Mouse (Mus musculus) liver, embryonic 15.5 days (tissue): ENCODE data around the gene Maml3. TPM values are rescaled to one million over a fixed set of nuclear protein-coding genes. Genes with fewer than 3 reads are reported as not detected.

Source experiments
- ATAC-seq: fragments of 200-750 bp; cut with Nextera tagmentation; 2 replicates; pipeline ENCODE4 v1.8.0; 2017; ENCODE audit warnings: moderate number of reproducible peaks, mild to moderate bottlenecking, moderate library complexity; ENCODE audit not compliant: insufficient read depth
- H3K27ac ChIP-seq: fragments of 300-500 bp; sonication (generic); replicated peaks from 2 replicates; pipeline ENCODE4 v1.5.1; 2015; ENCODE audit warnings: mild to moderate bottlenecking, inconsistent platforms
- H3K27me3 ChIP-seq: fragments of 300-500 bp; sonication (generic); 2 replicates; pipeline ENCODE4 v1.6.1; 2015; ENCODE audit warnings: mild to moderate bottlenecking, inconsistent platforms
- H3K36me3 ChIP-seq: fragments of 300-500 bp; sonication (generic); replicated peaks from 2 replicates; pipeline ENCODE4 v1.6.1; 2015; ENCODE audit warnings: moderate library complexity, mild to moderate bottlenecking, inconsistent platforms
- H3K4me1 ChIP-seq: fragments of 300-500 bp; sonication (generic); replicated peaks from 2 replicates; pipeline ENCODE4 v1.6.1; 2015; ENCODE audit warnings: inconsistent platforms
- H3K4me2 ChIP-seq: fragments of 300-500 bp; sonication (generic); 2 replicates; pipeline ENCODE4 v1.6.1; 2015; ENCODE audit warnings: moderate library complexity, mild to moderate bottlenecking, inconsistent platforms
- H3K4me3 ChIP-seq: fragments of 300-500 bp; sonication (generic); replicated peaks from 2 replicates; pipeline ENCODE4 v1.5.1; 2015; ENCODE audit warnings: mild to moderate bottlenecking, inconsistent platforms
- H3K9ac ChIP-seq: fragments of 300-500 bp; sonication (generic); 2 replicates; pipeline ENCODE4 v1.6.1; 2015; ENCODE audit warnings: moderate library complexity, mild to moderate bottlenecking, inconsistent platforms
- H3K9me3 ChIP-seq: fragments of 300-500 bp; sonication (generic); replicated peaks from 2 replicates; pipeline ENCODE4 v1.6.1; 2016; ENCODE audit warnings: inconsistent platforms
- WGBS: fragments of 180-500 bp; shearing (Covaris S2); methylation state at CpG from one replicate; pipeline ENCODE4 v1.1.7; 2015; ENCODE audit warnings: mixed read lengths; ENCODE audit not compliant: insufficient replicate concordance; 5-methylcytosine and 5-hydroxymethylcytosine counted together
- polyA plus RNA-seq: library from polyadenylated mRNA; unstranded; fragments of >200 nt; fragmentation: Nextera tagmentation; extraction: Ambion mirVana; gene quantifications from 2 replicates; pipeline ENCODE4 v1.2.1, GENCODE M21; 2015

Gene Maml3
- polyA plus RNA-seq, 1 experiment from 2014 or later, result 0.73 TPM

DNA sequence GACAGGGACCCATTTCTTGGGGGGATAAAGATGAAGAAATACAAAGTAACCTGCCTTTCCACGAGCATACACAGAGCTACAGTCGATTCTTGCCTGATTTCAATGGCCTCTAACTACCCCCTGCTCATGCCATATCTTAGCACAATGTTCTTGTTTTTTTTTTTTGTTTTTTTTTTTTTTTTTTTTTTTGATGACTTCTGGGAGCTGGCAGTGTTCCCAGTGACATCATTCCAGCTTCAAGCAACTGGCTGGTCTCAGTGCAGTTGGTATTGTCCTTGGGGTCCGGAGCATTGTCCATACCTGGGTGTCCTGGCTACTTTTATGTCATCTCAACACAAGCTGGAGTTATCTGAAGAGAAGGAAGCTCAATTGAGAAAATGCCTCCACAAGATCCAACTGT is 429.9 kb downstream of the Maml3 start:
- Histone ChIP-seq H3K4me2 (no peak overlapping the region), H3K9ac (no peak overlapping the region), H3K9me3 (no peaks in the 10 kb centered on the region), H3K36me3 (0 out of 2 replicates have a peak, but pooled peaks cover 3% of the 10 kb centered on the region), H3K4me3 (no peak overlapping the region), H3K27ac (no peak overlapping the region), H3K27me3 (peaks cover 19% of the 10 kb centered on the region; the same call in 1 of the 2 replicates), H3K4me1 (peaks cover 51% of the 10 kb centered on the region)
- no peak for ATAC-seq
- 53% methylated on average over 3 of the region's 3 CpGs for WGBS

DNA sequence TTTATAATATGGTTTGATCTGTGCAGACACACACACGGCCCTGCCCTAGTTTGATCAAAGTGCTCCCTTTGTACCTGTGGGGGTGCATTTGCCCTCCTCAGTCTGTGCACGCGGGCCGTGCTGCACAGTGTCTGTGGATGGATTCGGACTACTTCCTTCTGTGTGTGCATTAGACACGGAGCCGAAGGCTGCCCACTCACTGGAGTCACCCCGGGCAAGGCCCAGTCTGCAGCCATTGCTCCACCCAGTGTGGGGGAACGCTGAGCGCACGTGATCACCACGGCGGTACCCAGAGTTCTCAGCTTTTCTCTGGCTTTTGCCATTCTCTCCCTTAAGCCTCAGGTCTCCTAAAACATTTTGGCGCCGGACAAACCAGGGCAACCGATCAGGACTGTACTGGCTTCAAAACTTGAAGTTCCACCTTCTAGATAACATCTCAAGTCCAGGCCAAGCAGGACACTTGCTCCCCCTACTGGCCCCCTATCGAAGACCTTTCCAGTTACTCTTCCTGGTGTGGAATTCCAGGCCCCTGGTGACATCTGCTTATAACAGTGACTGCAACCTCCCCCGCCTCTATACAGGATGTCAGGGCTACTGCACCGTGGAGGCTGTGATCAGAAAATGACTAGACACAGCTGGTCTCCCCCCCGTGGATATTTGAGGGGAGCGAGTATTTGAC is 431.3 kb downstream of the Maml3 start:
- no peak for ATAC-seq
- peaks cover 19% of the 10 kb centered on the region; the same call in 1 of the 2 replicates for H3K27me3 ChIP-seq
- no peak overlapping the region for H3K9ac ChIP-seq
- no peak overlapping the region for H3K4me3 ChIP-seq
- H3K4me2 ChIP-seq, result peak overlapping the region; percentile 10; the same call in 1 of the 2 replicates
- 60% methylated on average over 21 of the region's 21 CpGs for WGBS
- peaks cover 58% of the 10 kb centered on the region for H3K4me1 ChIP-seq
- peaks cover 3% of the 10 kb centered on the region; the same call in 1 of the 2 replicates for H3K36me3 ChIP-seq
- no peak overlapping the region for H3K27ac ChIP-seq
- H3K9me3 ChIP-seq, result no peaks in the 10 kb centered on the region

DNA sequence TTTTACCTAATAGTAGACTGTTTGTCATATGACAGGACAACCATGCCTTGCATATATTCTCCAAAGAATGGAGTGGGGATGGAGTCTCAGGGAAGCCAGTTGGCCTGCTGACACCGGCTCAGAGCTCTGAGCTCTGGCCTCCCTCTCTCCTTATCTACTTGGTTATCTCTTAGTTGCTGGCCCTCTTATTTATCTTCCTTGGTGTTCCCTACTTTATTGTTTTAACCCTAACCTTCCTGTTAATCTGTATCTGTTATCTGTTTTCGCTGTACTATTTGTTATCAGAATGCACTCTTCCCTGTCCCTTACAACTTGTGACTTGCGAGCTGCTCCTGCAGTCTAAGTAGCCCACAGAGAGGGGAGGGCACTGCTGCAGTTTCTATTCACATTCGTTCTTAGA is 432.2 kb downstream of the Maml3 start:
- 16% methylated on average over 4 of the region's 4 CpGs for WGBS
- H3K9me3 ChIP-seq, result no peaks in the 10 kb centered on the region
- no peak for ATAC-seq
- no peak overlapping the region for H3K9ac ChIP-seq
- peaks cover 3% of the 10 kb centered on the region; the same call in 1 of the 2 replicates for H3K36me3 ChIP-seq
- peaks cover 58% of the 10 kb centered on the region for H3K4me1 ChIP-seq
- peaks cover 19% of the 10 kb centered on the region; the same call in 1 of the 2 replicates for H3K27me3 ChIP-seq
- no peak overlapping the region for H3K4me3 ChIP-seq
- H3K27ac ChIP-seq, result peak overlapping the region; percentile 29; the same call in 1 of the 2 replicates
- no peak overlapping the region for H3K4me2 ChIP-seq

DNA sequence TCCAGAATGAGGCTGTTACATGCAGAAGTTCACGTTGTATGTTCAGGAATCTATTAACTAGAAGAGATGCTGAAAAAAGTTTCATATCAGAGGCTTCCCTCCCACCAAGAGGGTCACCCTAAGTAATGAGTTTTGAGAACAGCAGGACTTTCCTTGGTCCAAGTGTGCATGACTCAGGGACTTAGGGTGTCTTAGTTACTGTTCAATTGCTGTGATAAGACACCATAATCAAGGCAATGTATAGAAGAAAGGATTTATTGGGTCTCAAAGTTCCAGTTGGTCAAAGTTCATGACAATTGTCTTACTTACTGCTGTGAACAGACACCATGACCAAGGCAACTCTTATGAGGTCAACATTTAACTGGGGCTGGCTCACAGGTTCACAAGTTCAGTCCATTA is 433.8 kb downstream of the Maml3 start:
- no peak overlapping the region for H3K4me3 ChIP-seq
- peaks cover 8% of the 10 kb centered on the region; the same call in 1 of the 2 replicates for H3K27me3 ChIP-seq
- peak overlapping the region; percentile 89 for H3K27ac ChIP-seq
- peaks cover 3% of the 10 kb centered on the region; the same call in 1 of the 2 replicates for H3K36me3 ChIP-seq
- H3K4me2 ChIP-seq, result peak overlapping the region; percentile 54
- ATAC-seq, result peak; percentile 27; the same call in 1 of the 2 replicates
- H3K9me3 ChIP-seq, result no peaks in the 10 kb centered on the region
- 65% methylated on average over 1 of the region's 1 CpGs for WGBS
- peaks cover 58% of the 10 kb centered on the region for H3K4me1 ChIP-seq
- no peak overlapping the region for H3K9ac ChIP-seq

DNA sequence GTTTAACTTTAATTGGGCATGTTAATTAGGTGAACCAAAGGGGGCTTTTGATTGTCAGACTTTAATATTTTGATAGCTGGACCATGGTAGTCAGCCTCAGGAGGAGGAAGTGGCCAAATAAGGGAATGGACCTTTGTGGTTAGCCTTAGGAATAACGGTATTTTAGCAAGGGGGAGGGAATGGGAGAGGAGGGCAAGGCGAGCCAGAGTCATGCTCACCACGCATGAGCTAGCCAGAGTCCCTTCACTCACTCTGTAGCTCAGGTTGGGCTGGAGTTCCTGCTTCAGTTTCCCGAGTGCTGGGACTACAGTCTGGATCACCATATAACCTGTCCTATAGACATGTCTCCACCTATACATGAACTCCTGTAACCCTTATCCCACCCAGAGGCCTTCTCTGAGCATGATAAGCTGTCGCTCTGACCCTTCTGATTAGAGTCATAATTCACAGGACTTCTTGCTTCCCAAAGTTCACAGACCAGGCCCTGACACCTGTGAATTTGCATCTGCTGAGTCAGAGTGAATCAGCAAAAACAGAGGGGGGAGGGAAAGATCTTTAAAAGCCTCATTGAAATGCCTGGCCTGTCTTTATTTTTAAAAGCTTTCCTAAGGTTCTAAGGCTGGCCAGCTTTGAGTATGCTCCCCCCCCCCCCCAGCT is 434.3 kb downstream of the Maml3 start:
- Histone ChIP-seq H3K4me2 (peak overlapping the region; percentile 54), H3K4me1 (peaks cover 58% of the 10 kb centered on the region), H3K4me3 (no peak overlapping the region), H3K27me3 (0 out of 2 replicates have a peak, but pooled peaks cover 4% of the 10 kb centered on the region), H3K9ac (peak overlapping the region; percentile 20; the same call in 1 of the 2 replicates), H3K27ac (peak overlapping the region; percentile 89), H3K36me3 (peaks cover 3% of the 10 kb centered on the region; the same call in 1 of the 2 replicates), H3K9me3 (no peaks in the 10 kb centered on the region)
- peak; percentile 87 for ATAC-seq
- 27% methylated on average over 5 of the region's 5 CpGs for WGBS

DNA sequence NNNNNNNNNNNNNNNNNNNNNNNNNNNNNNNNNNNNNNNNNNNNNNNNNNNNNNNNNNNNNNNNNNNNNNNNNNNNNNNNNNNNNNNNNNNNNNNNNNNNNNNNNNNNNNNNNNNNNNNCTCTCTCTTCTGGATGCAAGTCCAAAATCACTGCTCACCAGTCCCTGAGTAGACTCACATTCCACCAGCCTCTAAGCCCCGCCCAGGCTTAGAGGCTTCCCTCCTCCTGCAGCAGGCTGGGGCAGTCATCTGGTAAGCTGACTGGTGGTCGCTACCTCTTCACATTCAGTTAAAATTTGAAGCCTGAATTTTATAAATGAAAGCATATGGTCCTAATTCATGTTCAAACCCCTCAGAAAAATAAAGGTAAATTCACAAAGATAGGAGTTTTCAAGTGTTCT is 436.3 kb downstream of the Maml3 start:
- no peak for ATAC-seq
- no peak overlapping the region for H3K27ac ChIP-seq
- H3K9me3 ChIP-seq, result no peaks in the 10 kb centered on the region
- peaks cover 3% of the 10 kb centered on the region; the same call in 1 of the 2 replicates for H3K36me3 ChIP-seq
- no peak overlapping the region for H3K4me2 ChIP-seq
- peaks cover 43% of the 10 kb centered on the region for H3K4me1 ChIP-seq
- WGBS, result 77% methylated on average over 2 of the region's 2 CpGs
- H3K9ac ChIP-seq, result no peak overlapping the region
- no peaks in the 10 kb centered on the region for H3K27me3 ChIP-seq
- H3K4me3 ChIP-seq, result no peak overlapping the region

DNA sequence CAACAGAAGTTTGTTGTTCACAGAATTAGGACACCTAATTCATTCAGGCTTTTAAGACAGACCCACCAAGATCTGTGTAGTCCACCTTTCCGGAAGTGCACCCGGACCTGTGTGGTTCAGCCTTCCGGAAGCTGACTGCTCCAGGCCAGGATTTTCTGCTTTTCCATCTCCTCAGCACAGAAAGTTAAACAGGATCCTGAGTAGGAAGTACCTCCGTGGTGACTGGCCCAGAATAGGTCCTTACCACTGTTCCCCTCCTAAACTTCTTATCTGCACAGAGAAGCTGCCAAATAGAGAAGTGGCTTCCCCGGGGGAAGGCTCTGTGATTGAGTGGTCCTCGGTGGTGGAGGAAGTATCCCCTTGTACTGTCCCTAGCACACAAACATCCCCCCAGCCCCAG is 442.3 kb downstream of the Maml3 start:
- Histone ChIP-seq H3K4me1 (peaks cover 36% of the 10 kb centered on the region), H3K4me3 (peak overlapping the region; percentile 38), H3K9me3 (no peaks in the 10 kb centered on the region), H3K36me3 (no peaks in the 10 kb centered on the region), H3K27ac (0 out of 2 replicates have a peak overlapping the region, but pooled peaks have one; percentile 21), H3K9ac (no peak overlapping the region), H3K4me2 (peak overlapping the region; percentile 50), H3K27me3 (no peaks in the 10 kb centered on the region)
- 4% methylated on average over 6 of the region's 6 CpGs for WGBS
- ATAC-seq, result 0 out of 2 replicates have a peak, but pooled peaks have one; percentile 27

DNA sequence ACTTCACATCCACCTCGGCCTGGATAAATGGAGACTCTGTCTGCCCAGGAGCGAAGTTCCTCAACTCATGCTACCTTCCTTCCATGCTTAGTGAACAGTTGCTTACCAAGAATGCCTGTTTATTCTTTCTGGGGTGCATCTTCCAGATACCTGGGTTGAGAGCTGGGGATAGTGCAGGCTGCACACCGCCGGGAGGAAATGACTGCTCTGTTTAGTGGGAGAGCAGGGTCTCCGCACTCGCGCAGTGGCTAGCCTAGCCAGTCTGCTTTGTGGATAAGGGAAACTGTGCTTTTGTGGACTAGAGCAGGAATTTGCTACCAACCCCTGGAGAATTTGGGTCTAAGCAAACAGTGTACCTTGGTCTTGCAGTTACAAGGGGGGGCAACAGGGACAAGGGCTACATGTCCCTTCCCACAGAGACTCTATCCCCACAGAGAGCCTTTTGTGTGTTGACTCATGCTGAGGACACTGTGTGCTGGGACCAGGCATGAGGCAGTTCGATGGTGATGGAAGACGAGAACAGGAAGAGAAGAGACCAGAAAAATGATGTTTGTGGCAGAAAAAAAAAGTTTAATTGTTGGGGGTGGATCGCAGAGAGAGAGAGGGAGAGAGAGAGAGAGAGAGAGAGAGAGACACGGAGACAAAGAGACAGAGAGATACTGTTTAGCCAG is 442.9 kb downstream of the Maml3 start:
- no peaks in the 10 kb centered on the region for H3K36me3 ChIP-seq
- no peaks in the 10 kb centered on the region for H3K9me3 ChIP-seq
- peak overlapping the region; percentile 50 for H3K4me2 ChIP-seq
- peak overlapping the region; percentile 21; the same call in 1 of the 2 replicates for H3K27ac ChIP-seq
- no peaks in the 10 kb centered on the region for H3K27me3 ChIP-seq
- 28% methylated on average over 11 of the region's 11 CpGs for WGBS
- peaks cover 36% of the 10 kb centered on the region for H3K4me1 ChIP-seq
- H3K4me3 ChIP-seq, result peak overlapping the region; percentile 38
- no peak for ATAC-seq
- H3K9ac ChIP-seq, result no peak overlapping the region

DNA sequence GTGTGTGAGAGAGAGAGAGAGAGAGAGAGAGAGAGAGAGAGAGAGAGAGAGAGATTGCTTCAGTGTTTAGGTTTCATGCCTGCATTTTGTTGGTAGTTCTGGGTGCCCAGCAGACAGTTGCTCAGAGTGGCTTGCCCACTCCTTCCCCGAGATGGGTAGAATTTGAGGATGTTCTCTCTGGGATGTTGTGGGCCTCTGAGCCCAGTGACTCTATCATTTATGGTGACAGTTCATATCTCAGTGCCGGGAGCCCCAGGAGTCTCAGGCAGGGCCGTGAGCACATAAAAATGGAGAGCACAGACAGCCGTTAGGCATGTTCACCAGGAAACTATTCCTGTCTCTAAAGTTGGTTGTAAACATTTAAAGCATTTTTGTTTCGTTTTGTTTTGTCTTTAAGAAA is 443.5 kb downstream of the Maml3 start:
- Histone ChIP-seq H3K4me1 (peaks cover 36% of the 10 kb centered on the region), H3K4me2 (peak overlapping the region; percentile 50), H3K27ac (peak overlapping the region; percentile 61), H3K4me3 (peak overlapping the region; percentile 38), H3K36me3 (no peaks in the 10 kb centered on the region), H3K9ac (no peak overlapping the region), H3K9me3 (no peaks in the 10 kb centered on the region), H3K27me3 (no peaks in the 10 kb centered on the region)
- WGBS, result 17% methylated on average over 5 of the region's 5 CpGs
- ATAC-seq, result no peak

DNA sequence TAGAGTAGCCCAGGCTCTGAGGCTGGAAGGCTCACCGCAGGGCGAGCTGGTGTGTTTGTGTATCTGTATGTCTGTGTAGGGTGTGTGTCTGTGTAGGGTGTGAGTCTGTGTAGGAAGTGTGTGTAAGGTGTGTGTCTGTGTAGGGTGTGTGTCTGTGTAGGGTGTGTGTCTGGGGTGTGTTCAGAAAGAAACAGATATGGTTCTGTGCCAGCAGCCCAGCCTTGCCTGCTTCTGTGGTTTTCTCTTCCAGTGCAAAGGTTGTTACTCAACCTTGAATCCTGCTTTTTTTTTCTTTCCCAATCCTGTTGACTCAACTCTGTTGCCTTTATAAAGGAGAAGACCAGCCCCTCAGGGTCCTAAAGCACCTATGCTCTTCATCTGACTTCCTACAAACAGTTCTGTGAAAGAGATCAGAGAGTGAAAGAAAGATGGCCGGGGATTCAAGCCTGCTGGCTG is 444.0 kb downstream of the Maml3 start:
- Histone ChIP-seq H3K4me1 (peaks cover 36% of the 10 kb centered on the region), H3K27ac (peak overlapping the region; percentile 61), H3K4me2 (peak overlapping the region; percentile 50), H3K9ac (no peak overlapping the region), H3K36me3 (no peaks in the 10 kb centered on the region), H3K27me3 (no peaks in the 10 kb centered on the region), H3K9me3 (no peaks in the 10 kb centered on the region), H3K4me3 (peak overlapping the region; percentile 38)
- ATAC-seq, result peak; percentile 50
- 63% methylated on average over 3 of the region's 3 CpGs for WGBS

DNA sequence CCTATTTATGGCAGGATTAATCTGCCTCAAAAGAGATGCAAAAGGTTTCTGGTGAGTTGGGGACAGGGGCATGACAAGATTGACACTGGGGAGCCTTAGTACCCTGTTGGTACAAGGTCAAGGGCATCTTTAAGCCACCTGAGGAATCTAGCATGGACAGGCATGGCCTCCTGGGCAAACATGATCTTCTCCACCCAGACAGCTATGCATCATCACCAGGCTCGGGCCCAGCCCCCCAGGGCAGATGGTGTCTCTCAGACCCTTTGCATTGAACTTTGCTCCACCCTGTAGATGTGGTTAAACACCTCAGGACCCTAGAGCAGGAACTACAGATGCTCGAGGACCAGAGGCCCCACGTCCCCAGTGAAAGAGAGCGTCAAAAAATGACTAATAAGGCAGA is 444.8 kb downstream of the Maml3 start, which contains the start of gene Mgst2:
Mgst2 (plus strand) TSS at position 301 of the 400 bp plus-strand sequence.
- 52% methylated on average over 4 of the region's 4 CpGs for WGBS

More for the DNA sequence above, 444.8 kb downstream of the Maml3 start, which contains the start of gene Mgst2:
- Histone ChIP-seq H3K27ac (peak within 1 kb of the TSS; percentile 61), H3K9ac (no peak within 1 kb of the TSS), H3K4me1 (peaks cover 36% of the 10 kb centered on the region), H3K4me3 (peak within 1 kb of the TSS; percentile 38), H3K27me3 (no peaks in the 10 kb centered on the region), H3K36me3 (no peaks in the 10 kb centered on the region), H3K4me2 (peak within 1 kb of the TSS; percentile 50), H3K9me3 (no peaks in the 10 kb centered on the region)
- no peak for ATAC-seq
